Mouse (Mus musculus) left cerebral cortex, postnatal 10 days (tissue): ENCODE results near the gene Inhba. TPM values are rescaled to one million over a fixed set of nuclear protein-coding genes. Genes with fewer than 3 reads are reported as not detected.

Source experiments
- DNase-seq, 2 experiments: peaks; one replicate each; pipeline ENCODE4 v3.0.0; 2021 to 2022; ENCODE audit warnings: low spot score in 2 of 2, mixed read lengths in 1 of 2; ENCODE audit errors: extremely low spot score in 1 of 2
- intact Hi-C: fragments of 180-260 bp; cut with DNase I; formaldehyde crosslinking; loops from one replicate; pipeline ENCODE4 v1.15.1; 2025
- total RNA-seq, 2 experiments: library from RNA; stranded (reverse); gene quantifications; 2 replicates each; pipeline ENCODE4 v1.2.3; 2021

The Inhba gene
- total RNA-seq, 2 experiments from 2014 or later = 8.9 to 10.8 TPM

- intact Hi-C loops = loop anchor here (10.0 kb wide), 1 partner anchor 626 kb away; no protein-coding TSS in a partner anchor
- no peak for DNase-seq
Observed at GRCm38 (mm10) chr13:16018807-16019510, 7.3 kb downstream of the Inhba start.

DNA sequence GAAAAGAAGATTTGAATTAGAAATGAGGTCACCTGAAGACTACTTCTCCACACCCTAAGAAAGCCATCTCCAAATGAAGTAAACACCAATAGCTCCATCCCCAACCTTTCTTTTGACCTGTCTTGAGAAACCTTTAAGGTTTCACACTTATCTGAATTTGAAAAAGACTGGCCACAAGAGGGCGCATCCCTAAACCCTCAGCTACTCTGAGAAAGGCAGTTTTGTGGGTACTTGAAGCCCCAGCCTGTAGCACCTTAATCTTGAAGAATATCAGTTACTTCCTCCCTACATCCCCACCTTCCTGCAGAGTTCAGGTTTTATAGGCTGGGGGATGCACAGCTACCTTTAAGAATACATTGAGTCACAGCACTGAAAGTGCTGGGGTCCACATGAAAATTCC is 9.0 kb downstream of the Inhba start:
- intact Hi-C loops = no loop called here

DNA sequence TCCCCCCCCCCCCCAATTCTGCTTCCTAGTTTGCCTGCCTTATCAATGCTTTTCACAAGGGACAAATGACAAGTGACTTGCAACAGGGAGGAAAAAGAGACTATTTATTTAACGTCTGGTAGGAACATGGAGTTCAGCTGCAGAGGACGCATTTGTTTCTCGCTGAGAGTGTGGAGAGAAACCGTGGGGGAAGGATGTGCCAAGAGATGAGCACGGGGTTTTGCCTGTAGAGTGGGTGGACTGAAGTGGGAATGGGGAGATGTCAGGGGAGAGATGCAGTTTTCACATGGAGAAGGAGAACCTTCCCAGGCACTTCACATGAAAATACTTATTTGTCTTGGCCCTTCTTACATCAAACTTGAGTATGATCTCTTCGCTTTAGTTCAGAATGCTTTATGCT is 9.5 kb downstream of the Inhba start:
- intact Hi-C loops = no loop called here
- DNase-seq = no peak

More for the DNA sequence above, 9.0 kb downstream of the Inhba start:
- DNase-seq = peak in 1 of 2 experiments; percentile 53

DNA sequence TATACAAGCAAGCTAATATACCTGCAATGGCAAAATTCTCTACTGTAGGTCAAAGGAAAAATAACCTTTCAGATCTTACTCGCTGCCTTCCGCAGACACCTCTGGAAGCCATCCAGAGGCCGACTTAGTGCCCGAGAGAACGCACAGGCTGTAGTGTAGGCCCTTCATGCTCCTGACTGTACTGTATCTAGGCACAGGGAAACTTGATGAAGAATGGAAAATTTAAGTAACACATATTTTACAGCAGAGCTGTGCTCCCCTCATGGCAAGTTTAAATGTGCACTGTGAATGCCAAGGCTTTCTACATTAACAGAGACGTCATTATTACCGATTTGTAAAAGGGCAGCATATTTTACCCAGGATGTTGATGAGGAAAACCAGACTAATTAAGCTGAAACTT is 10.2 kb downstream of the Inhba start:
- intact Hi-C loops = no loop called here
- no peak for DNase-seq

- intact Hi-C loops = no loop called here
- no peak for DNase-seq
Observed at GRCm38 (mm10) chr13:16022536-16022935, 10.9 kb downstream of the Inhba start.

- DNase-seq = peak in 1 of 2 experiments; percentile 34
- intact Hi-C loops = no loop called here
Observed at GRCm38 (mm10) chr13:16023070-16024039, 11.7 kb downstream of the Inhba start.

GRCm38 (mm10) chr13:16030557-16031057 is 19.0 kb downstream of the Inhba start:
- intact Hi-C loops = no loop called here
- DNase-seq = no peak

DNA sequence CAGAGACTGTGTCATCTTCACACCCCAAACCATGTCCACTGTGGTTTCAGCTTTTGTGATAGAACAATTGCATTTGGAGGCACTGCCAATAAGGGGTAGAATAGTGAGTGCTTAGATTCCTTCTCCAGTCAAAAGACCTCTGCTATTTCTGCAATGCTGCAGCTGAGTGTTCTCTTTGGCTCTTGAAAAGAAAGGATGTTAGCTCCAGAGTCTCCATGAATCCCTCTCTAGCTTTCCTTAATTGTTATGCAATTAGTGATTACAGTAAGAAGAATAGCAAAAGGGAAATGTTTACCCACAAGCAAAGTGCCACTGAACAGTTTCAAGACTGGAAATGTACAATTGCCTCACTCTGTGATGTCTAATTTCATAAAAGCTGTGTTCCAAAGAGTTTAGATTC is 20.8 kb downstream of the Inhba start:
- no peak for DNase-seq
- intact Hi-C loops = no loop called here

DNA sequence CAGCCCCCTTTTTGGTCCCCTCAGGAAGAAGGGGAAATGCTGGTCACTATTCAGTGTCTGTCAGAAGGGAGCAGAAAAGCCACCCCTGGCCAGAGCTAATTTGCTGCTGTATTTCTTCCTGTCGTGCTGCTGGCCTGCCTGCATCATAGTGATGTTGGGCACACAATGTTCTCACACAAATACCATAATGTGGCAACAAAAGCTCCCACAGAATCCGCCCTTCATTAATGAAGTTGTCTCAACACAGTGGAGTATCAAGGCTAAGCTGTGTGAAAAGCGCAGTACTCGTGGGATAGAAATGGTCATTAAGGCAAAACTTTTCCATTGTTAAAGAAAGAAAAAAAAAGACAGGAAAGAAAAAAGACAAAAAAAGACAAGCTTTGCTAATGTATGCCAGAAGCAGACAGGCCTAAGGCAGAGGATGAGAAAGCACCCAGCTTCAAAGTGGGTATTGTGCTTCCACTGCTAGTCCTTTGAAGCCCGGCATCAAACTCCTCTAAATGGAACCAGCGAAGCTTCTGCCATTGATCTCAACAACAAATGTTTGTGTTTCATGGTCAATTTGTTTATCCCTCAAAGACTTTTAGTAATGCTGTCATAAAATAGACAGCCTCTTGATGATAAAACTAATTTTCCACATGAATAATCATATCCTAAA is 21.4 kb downstream of the Inhba start:
- no peak for DNase-seq
- intact Hi-C loops = no loop called here

- intact Hi-C loops = no loop called here
- no peak for DNase-seq
Observed at GRCm38 (mm10) chr13:16069079-16069478, 57.4 kb downstream of the Inhba start.

DNA sequence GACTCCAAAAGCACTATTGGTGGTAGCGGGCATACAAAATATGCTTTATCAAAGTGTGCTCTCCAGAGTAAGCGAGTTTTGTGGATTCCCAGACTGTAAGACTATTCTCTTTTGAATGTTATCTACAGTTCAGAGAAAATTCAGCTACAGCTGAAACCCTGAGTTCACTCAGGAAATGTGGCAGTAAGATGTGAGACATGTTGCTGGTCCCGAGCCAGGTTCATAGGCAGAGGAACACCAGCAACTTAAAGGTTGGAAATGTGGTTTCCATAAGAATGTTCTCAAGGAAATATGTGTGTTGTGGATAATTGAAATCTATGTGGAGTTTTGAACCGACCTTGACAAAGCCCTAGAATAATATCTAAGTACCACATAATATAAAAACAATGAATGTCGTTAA is 65.6 kb downstream of the Inhba start:
- DNase-seq = no peak
- intact Hi-C loops = no loop called here

DNA sequence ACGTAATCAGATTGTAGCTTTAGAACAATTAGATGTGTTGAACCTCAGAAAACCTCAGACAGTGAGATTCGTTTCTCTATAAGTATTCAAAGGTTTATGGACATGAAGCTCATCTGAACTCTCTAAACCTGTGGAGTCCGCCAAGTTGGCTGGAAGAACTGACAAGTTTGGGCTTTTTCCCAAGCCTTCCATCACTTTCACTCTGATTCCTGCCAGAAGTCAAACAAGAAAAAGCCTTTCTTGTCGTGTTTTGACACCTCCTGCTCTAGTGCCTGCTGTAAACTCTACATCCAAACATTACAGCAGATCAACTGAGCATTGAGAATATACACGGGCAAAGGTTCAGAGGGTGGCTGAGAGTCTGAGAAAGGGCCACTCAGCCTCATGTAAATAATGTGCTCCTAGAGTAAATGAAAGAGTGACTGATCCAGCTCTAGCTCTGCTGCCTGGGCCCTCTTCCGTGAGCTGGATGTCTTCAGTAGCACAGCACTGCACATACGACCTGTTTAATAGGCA is 66.6 kb downstream of the Inhba start:
- intact Hi-C loops = no loop called here
- DNase-seq = no peak

GRCm38 (mm10) chr13:16080205-16080604 is 68.6 kb downstream of the Inhba start:
- DNase-seq = no peak
- intact Hi-C loops = no loop called here
